Mouse (Mus musculus) embryonic facial prominence, embryonic 10.5 days (tissue): Measurements from ENCODE around the gene Gm13691. TPM values are rescaled to one million over a fixed set of nuclear protein-coding genes. Genes with fewer than 3 reads are reported as not detected.

Experiments
- DNase-seq: peaks from one replicate; pipeline ENCODE4 v3.0.0-alpha.2; 2017; ENCODE audit warnings: low spot score
- H3K27ac ChIP-seq: fragments of 300-500 bp; sonication (generic); replicated peaks from 2 replicates; pipeline ENCODE4 v1.5.1; 2016; ENCODE audit warnings: mild to moderate bottlenecking
- H3K27me3 ChIP-seq: fragments of 300-500 bp; sonication (generic); replicated peaks from 2 replicates; pipeline ENCODE4 v1.6.1; 2016; ENCODE audit warnings: low read depth, mild to moderate bottlenecking; ENCODE audit not compliant: poor library complexity, severe bottlenecking
- H3K36me3 ChIP-seq: fragments of 300-500 bp; sonication (generic); replicated peaks from 2 replicates; pipeline ENCODE4 v1.6.1; 2016; ENCODE audit warnings: mild to moderate bottlenecking, moderate library complexity
- H3K4me1 ChIP-seq: fragments of 300-500 bp; sonication (generic); 2 replicates; pipeline ENCODE4 v1.6.1; 2016
- H3K4me3 ChIP-seq: fragments of 300-500 bp; sonication (generic); 2 replicates; pipeline ENCODE4 v1.5.1; 2016; ENCODE audit warnings: mild to moderate bottlenecking, moderate library complexity
- H3K9me3 ChIP-seq: fragments of 300-500 bp; sonication (generic); 2 replicates; pipeline ENCODE4 v1.6.1; 2016; ENCODE audit warnings: mild to moderate bottlenecking
- WGBS: fragments of 180-500 bp; shearing (Covaris S2); methylation state at CpG from one replicate; pipeline ENCODE4 v1.1.7; 2016; 5-methylcytosine and 5-hydroxymethylcytosine counted together
- polyA plus RNA-seq: library from polyadenylated mRNA; unstranded; fragments of >200 nt; fragmentation: Nextera tagmentation; extraction: Ambion mirVana; gene quantifications from 2 replicates; pipeline ENCODE4 v1.2.1, GENCODE M21; 2016

The Gm13691 gene
- polyA plus RNA-seq, 1 experiment from 2014 or later = not detected

DNA sequence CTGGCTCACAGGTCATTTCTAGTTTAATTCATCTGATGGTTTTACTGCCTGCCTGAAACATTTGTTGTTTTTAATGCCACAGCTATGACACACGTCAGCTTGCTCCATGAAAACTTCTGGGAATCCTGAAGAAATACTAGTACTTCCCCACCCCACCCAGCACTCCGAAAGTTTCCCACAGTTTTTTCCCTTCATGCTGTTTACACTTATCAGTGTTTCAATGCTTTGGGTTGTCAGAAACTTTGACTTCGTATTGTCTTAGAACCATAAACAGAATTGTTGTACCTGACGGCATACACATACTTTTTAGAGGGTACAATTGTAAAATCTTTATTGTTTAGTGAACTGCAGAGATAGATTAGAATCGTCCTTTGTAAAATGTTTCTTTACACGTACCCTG is 48.9 kb downstream of the Gm13691 start:
- DNase-seq = no peak
- H3K36me3 ChIP-seq = no peaks in the 10 kb centered on the region
- no peak overlapping the region for H3K27ac ChIP-seq
- WGBS = 73% methylated on average over 6 of the region's 6 CpGs
- H3K4me3 ChIP-seq = no peak overlapping the region
- H3K27me3 ChIP-seq = no peaks in the 10 kb centered on the region
- H3K4me1 ChIP-seq = peaks cover 4% of the 10 kb centered on the region; the same call in 1 of the 2 replicates
- H3K9me3 ChIP-seq = no peaks in the 10 kb centered on the region

Other genes starting within 250 kb of the Gm13691 start
- gene Fam171b, start 177.9 kb upstream of the Gm13691 start, polyA plus RNA-seq = 18.5 and 19.4 TPM in 2 replicates
- not detected in 2 replicates for gene Zswim2, start 49.3 kb upstream of the Gm13691 start, polyA plus RNA-seq
- not detected in 2 replicates for gene Gm13698, start 34.9 kb upstream of the Gm13691 start, polyA plus RNA-seq
- not detected in 2 replicates for gene Gm13693, start 29.1 kb upstream of the Gm13691 start, polyA plus RNA-seq
- gene Gm13695, start 23.2 kb upstream of the Gm13691 start, polyA plus RNA-seq = not detected in 2 replicates
- gene Gm13696, start 17.4 kb upstream of the Gm13691 start, polyA plus RNA-seq = not detected in 2 replicates
- not detected in 2 replicates for gene Gm13694, start 11.6 kb upstream of the Gm13691 start, polyA plus RNA-seq
- gene Gm13697, start 5.8 kb upstream of the Gm13691 start, polyA plus RNA-seq = not detected in 2 replicates